In genomic region chr11:101626995-101627856, GRCm38 (mm10) we compare ENCODE assay signal across 8 mouse cellular contexts. TPM values are rescaled to one million over a fixed set of nuclear protein-coding genes. Genes with fewer than 3 reads are reported as not detected.
DNase-seq lines count a peak whose midpoint lies in the region; ATAC-seq and TF ChIP-seq lines count a peak whose summit lies in the region.

Gene Rdm1, plus strand, starts transcription at chr11:101627195.

- H3K27me3 ChIP-seq in cerebellum, adult 2 months (ENCODE audit: control insufficient read depth, insufficient read depth, low read length), result no peaks in the 10 kb centered on the region
- H3K27me3 ChIP-seq in forebrain, postnatal 0 days (ENCODE audit: insufficient read depth, low read length), result no peaks in the 10 kb centered on the region
- no peaks in the 10 kb centered on the region for H3K27me3 ChIP-seq in lung, postnatal 0 days (replicated peaks; ENCODE audit: insufficient read depth, low read length)

- H3K4me2 ChIP-seq in forebrain, postnatal 0 days (ENCODE audit: low read depth), result peak within 1 kb of the TSS; percentile 92
- H3K4me2 ChIP-seq in lung, postnatal 0 days (replicated peaks; ENCODE audit: low read depth, low read length), result peak within 1 kb of the TSS; percentile 84

- under 1% methylated on average over 34 of the region's 34 CpGs for WGBS in cerebellum, adult 2 months
- WGBS in forebrain, postnatal 0 days, result 1% methylated on average over 33 of the region's 34 CpGs
- under 1% methylated on average over 32 of the region's 34 CpGs for WGBS in lung, postnatal 0 days

- no peak; the same call in none of the 2 replicates for TF ChIP-seq EP300 in lung, postnatal 0 days (IDR thresholded peaks at IDR 0.05)

- peak; percentile 88 for DNase-seq in MEL-GATA-1-ER (ENCODE audit: extremely low read depth, low read depth)
- DNase-seq in cerebellum, adult 2 months, result peak; percentile 77 to 78
- DNase-seq in forebrain, postnatal 0 days, result peak; percentile 89
- DNase-seq in heart, postnatal 4 days, result peak; percentile 85
- DNase-seq in layer of hippocampus, adult 9-11 months, result peak; percentile 85
- DNase-seq in lung, postnatal 0 days (ENCODE audit: low spot score), result peak; percentile 93
- peak; percentile 81 for DNase-seq in ovary, postnatal 36 days (ENCODE audit: low spot score)
- peak; percentile 85 for DNase-seq in thymus, postnatal 25 days

- peak; percentile 75; the same call in 1 of the 2 replicates for TF ChIP-seq POLR2A in cerebellum, adult 2 months (IDR thresholded peaks at IDR 0.05; ENCODE audit: borderline replicate concordance, insufficient read depth, low read length)

- no peak for TF ChIP-seq CTCF in cerebellum, adult 2 months (IDR thresholded peaks at IDR 0.05; ENCODE audit: borderline replicate concordance, insufficient read depth, low read depth, low read length)
- no peak for TF ChIP-seq CTCF in forebrain, postnatal 0 days (IDR thresholded peaks at IDR 0.05; ENCODE audit: low read depth)
- peak; percentile 14 for TF ChIP-seq CTCF in lung, postnatal 0 days (IDR thresholded peaks at IDR 0.05)

- no peaks in the 10 kb centered on the region for H3K9me3 ChIP-seq in forebrain, postnatal 0 days (ENCODE audit: low read length)
- H3K9me3 ChIP-seq in lung, postnatal 0 days (ENCODE audit: low read length), result no peaks in the 10 kb centered on the region

- no peaks in the 10 kb centered on the region for H3K36me3 ChIP-seq in forebrain, postnatal 0 days (ENCODE audit: insufficient read depth)
- H3K36me3 ChIP-seq in lung, postnatal 0 days (ENCODE audit: insufficient read depth, low read length), result no peaks in the 10 kb centered on the region

- peak within 1 kb of the TSS; percentile 54 for H3K9ac ChIP-seq in forebrain, postnatal 0 days
- peak within 1 kb of the TSS; percentile 67 for H3K9ac ChIP-seq in lung, postnatal 0 days (replicated peaks; ENCODE audit: low read depth)

- H3K4me3 ChIP-seq in cerebellum, adult 2 months (replicated peaks; ENCODE audit: insufficient read depth, low read depth, low read length), result peak within 1 kb of the TSS; percentile 69
- H3K4me3 ChIP-seq in forebrain, postnatal 0 days (ENCODE audit: low read depth, low read length), result peak within 1 kb of the TSS; percentile 54
- H3K4me3 ChIP-seq in lung, postnatal 0 days (ENCODE audit: low read depth, low read length), result peak within 1 kb of the TSS; percentile 70

- no peak within 1 kb of the TSS for H3K27ac ChIP-seq in cerebellum, adult 2 months (ENCODE audit: insufficient read depth, low read length)
- H3K27ac ChIP-seq in forebrain, postnatal 0 days (ENCODE audit: low read depth, low read length), result peak within 1 kb of the TSS; percentile 80
- H3K27ac ChIP-seq in lung, postnatal 0 days (ENCODE audit: low read length), result peak within 1 kb of the TSS; percentile 97

- H3K4me1 ChIP-seq in cerebellum, adult 2 months (ENCODE audit: control insufficient read depth, insufficient read depth, low read length), result no peaks in the 10 kb centered on the region
- peaks cover 7% of the 10 kb centered on the region; the same call in 1 of the 2 replicates for H3K4me1 ChIP-seq in forebrain, postnatal 0 days (ENCODE audit: insufficient read depth)
- H3K4me1 ChIP-seq in lung, postnatal 0 days (ENCODE audit: insufficient read depth, low read depth, low read length), result no peaks in the 10 kb centered on the region

- ATAC-seq in forebrain, postnatal 0 days, result peak; percentile 91
- peak; percentile 89 for ATAC-seq in lung, postnatal 0 days

RNA-seq across cellular contexts. Expression of gene Rdm1, which starts in this region (rescaled TPM):
- 13.7 and 13.9 TPM in 2 replicates for polyA plus RNA-seq in cerebellum, adult 2 months (2012; rRNA removed)
- total RNA-seq in forebrain, postnatal 0 days (2014; rRNA removed), result 4.4 and 5.2 TPM in 2 replicates
- polyA plus RNA-seq in forebrain, postnatal 0 days (2015; fragmentation: Nextera tagmentation; extraction: Ambion mirVana), result 8.6 and 9.0 TPM in 2 replicates
- total RNA-seq in heart, postnatal 4 days (2021), result 10 to 100 TPM; 29.2 to 35.0 TPM
- 20.1 and 34.1 TPM in 2 replicates for polyA plus RNA-seq in lung, postnatal 0 days (2015; fragmentation: Nextera tagmentation; extraction: Ambion mirVana)
